Mouse (Mus musculus) heart, postnatal 0 days (tissue): ENCODE data around the gene Pdk4.

ENCODE experiments used
- CTCF ChIP-seq: IDR thresholded peaks from 2 replicates; pipeline ENCODE4 v1.5.1; 2016; ENCODE audit warnings: antibody characterized with exemption, control low read depth, low read depth
- EP300 ChIP-seq: IDR thresholded peaks from 2 replicates; pipeline ENCODE4 v1.6.1; 2016; ENCODE audit warnings: antibody characterized with exemption, low read depth

DNA sequence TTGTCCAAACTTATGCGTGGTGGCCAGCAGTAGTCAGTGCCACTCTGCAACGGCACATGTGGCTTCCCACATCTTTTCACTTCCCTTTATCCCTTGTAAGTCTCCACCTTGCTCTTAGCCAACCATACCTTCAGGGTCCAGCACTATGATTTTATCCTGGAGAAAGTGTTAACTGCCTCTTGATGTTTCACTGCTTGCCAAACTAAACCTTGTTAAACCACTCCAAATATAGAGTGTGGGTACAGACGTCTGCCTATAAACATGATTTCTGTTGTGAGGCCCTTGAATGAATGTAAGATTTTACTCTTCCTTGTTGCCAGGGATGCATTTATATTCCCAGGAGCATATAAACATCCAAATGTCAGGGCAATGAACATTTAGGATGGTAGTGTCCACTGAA is 10.2 kb upstream of the Pdk4 start:
- TF ChIP-seq CTCF (no peak), EP300 (no peak)
